Mouse (Mus musculus): ENCODE data around the gene Pigw. TPM values are rescaled to one million over a fixed set of nuclear protein-coding genes. Genes with fewer than 3 reads are reported as not detected.

Gene Pigw
- 3.1 and 3.9 TPM in 2 replicates for polyA plus RNA-seq (2014; fragmentation: Nextera tagmentation; extraction: Ambion mirVana)

DNA sequence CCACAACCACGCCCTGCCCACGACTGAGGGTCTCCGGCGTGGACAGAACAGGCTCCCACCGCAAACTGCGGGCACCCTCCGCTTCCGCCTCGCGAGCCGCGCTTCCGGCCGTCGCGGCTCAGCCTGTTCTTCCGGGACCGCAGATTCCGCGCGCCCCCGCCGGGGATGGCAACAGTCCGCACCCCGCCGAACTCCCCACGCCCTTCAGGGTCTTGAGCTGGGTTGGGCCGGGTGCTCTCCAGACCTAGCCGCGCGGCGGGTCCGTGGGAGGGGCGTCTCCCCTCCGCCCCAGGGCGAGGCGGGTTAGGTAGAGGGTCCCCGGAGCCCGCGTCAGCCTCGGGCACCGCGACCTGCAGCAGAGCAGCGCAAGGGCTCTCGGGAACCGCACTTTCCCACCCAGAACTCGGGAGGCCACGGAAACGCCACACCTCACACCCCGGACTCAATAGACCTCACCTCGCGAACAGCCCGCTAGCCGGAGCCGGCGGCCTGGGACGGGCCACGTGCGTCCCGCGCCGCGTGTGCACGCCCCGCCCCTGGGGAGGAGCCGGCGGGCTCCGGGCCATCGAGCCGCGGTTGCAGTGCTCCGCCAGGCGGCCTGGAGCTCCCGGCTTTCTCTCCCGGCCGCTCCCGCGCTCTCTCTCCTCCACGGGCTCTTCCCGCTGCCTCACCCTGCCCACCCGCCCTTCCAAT, at the start of gene Pigw, which contains the start of gene Myo19:
Gene Pigw, minus strand, starts transcription at position 514 of the 693 bp plus-strand sequence.
Gene Myo19, plus strand, starts transcription at position 377 of the 693 bp plus-strand sequence.
- Histone ChIP-seq H3K4me1 (ENCODE audit: control insufficient read depth, insufficient read depth, low read length) (peaks cover 13% of the 10 kb centered on the region), H3K9ac (ENCODE audit: low read length) (peak within 1 kb of the TSS; percentile 73), H3K36me3 (ENCODE audit: control insufficient read depth, insufficient read depth, low read length) (peaks cover 2% of the 10 kb centered on the region; the same call in 1 of the 2 replicates), H3K4me2 (peak within 1 kb of the TSS; percentile 91), H3K4me3 (ENCODE audit: low read depth, low read length) (peak within 1 kb of the TSS; percentile 86), H3K9me3 (ENCODE audit: control insufficient read depth, low read length) (no peaks in the 10 kb centered on the region), H3K27me3 (ENCODE audit: control insufficient read depth, insufficient read depth, low read length) (no peaks in the 10 kb centered on the region), H3K27ac (ENCODE audit: low read depth, low read length) (peak within 1 kb of the TSS; percentile 60)
- DNase-seq (ENCODE audit: low spot score, missing footprints) (peak; percentile 98), ATAC-seq (ENCODE audit: low FRiP score) (peak; percentile 96)
- WGBS: under 1% methylated on average over 80 of the region's 81 CpGs

DNA sequence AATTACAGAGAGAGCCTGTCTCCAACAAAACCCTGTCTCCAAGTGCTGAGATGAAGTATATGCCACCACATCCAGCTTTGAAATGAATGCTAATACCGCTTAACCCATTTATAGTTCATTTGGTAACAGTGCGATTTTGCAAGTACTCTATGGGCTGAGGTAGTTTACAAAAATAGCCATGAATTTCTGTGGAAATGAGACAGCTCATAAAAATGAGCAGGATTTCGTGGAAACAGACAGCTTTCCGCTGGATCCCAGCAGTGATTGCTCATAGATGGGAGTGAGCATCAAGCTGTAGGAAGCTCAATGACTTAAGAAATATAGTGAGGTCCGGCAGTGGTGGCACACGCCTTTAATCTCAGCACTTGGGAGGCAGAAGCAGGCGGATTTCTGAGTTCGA, 40.9 kb upstream of the Pigw start:
- Histone ChIP-seq H3K4me3 (ENCODE audit: low read depth, low read length) (no peak overlapping the region), H3K9me3 (ENCODE audit: control insufficient read depth, low read length) (no peaks in the 10 kb centered on the region), H3K36me3 (ENCODE audit: control insufficient read depth, insufficient read depth, low read length) (no peaks in the 10 kb centered on the region), H3K9ac (ENCODE audit: low read length) (no peak overlapping the region), H3K4me2 (no peak overlapping the region), H3K27me3 (ENCODE audit: control insufficient read depth, insufficient read depth, low read length) (no peaks in the 10 kb centered on the region), H3K4me1 (ENCODE audit: control insufficient read depth, insufficient read depth, low read length) (peaks cover 2% of the 10 kb centered on the region; the same call in 1 of the 2 replicates), H3K27ac (ENCODE audit: low read depth, low read length) (no peak overlapping the region)
- no peak for DNase-seq (ENCODE audit: low spot score, missing footprints)
- WGBS: 88% methylated on average over 8 of the region's 8 CpGs
- no peak for ATAC-seq (ENCODE audit: low FRiP score)

DNA sequence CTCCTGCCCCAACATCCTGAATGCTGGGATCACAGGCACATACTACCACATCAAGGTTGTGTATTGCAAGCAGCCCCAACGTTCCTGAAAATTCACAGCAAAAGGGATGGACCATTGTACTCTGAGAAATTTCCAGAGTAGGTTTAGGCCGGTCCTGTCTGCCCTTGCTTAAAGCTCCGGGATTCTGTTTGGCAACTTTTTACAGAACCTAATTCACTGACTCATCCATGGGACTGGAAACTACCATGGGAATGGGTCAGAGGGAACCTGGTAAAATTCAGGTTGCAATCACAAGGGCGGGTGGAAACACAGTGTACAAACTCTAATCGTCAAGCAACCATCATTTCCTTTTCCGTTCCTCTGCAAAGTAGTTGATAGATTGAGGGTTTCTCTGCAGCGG, 39.9 kb upstream of the Pigw start:
- no peaks in the 10 kb centered on the region for H3K9me3 ChIP-seq (ENCODE audit: control insufficient read depth, low read length)

GRCm38 (mm10) chr11:84919276-84919675, 39.2 kb upstream of the Pigw start:
- no peak overlapping the region for H3K27ac ChIP-seq (ENCODE audit: low read depth, low read length)
- DNase-seq (ENCODE audit: low spot score, missing footprints) (no peak), ATAC-seq (ENCODE audit: low FRiP score) (no peak)
- no peak overlapping the region for H3K4me2 ChIP-seq
- no peak overlapping the region for H3K9ac ChIP-seq (ENCODE audit: low read length)
- no peaks in the 10 kb centered on the region for H3K9me3 ChIP-seq (ENCODE audit: control insufficient read depth, low read length)
- H3K4me3 ChIP-seq (ENCODE audit: low read depth, low read length): no peak overlapping the region
- H3K4me1 ChIP-seq (ENCODE audit: control insufficient read depth, insufficient read depth, low read length): peaks cover 4% of the 10 kb centered on the region; the same call in 1 of the 2 replicates
- H3K36me3 ChIP-seq (ENCODE audit: control insufficient read depth, insufficient read depth, low read length): no peaks in the 10 kb centered on the region
- 42% methylated on average over 3 of the region's 3 CpGs for WGBS
- H3K27me3 ChIP-seq (ENCODE audit: control insufficient read depth, insufficient read depth, low read length): no peaks in the 10 kb centered on the region

More for the DNA sequence above, 39.9 kb upstream of the Pigw start:
- no peaks in the 10 kb centered on the region for H3K36me3 ChIP-seq (ENCODE audit: control insufficient read depth, insufficient read depth, low read length)
- peaks cover 4% of the 10 kb centered on the region; the same call in 1 of the 2 replicates for H3K4me1 ChIP-seq (ENCODE audit: control insufficient read depth, insufficient read depth, low read length)
- no peak overlapping the region for H3K4me3 ChIP-seq (ENCODE audit: low read depth, low read length)
- H3K9ac ChIP-seq (ENCODE audit: low read length): no peak overlapping the region
- no peak for ATAC-seq (ENCODE audit: low FRiP score)
- H3K27me3 ChIP-seq (ENCODE audit: control insufficient read depth, insufficient read depth, low read length): no peaks in the 10 kb centered on the region
- DNase-seq (ENCODE audit: low spot score, missing footprints): no peak
- no peak overlapping the region for H3K4me2 ChIP-seq
- WGBS: 75% methylated on average over 7 of the region's 7 CpGs
- no peak overlapping the region for H3K27ac ChIP-seq (ENCODE audit: low read depth, low read length)

GRCm38 (mm10) chr11:84918425-84918824, 38.3 kb upstream of the Pigw start:
- no peaks in the 10 kb centered on the region for H3K9me3 ChIP-seq (ENCODE audit: control insufficient read depth, low read length)
- H3K36me3 ChIP-seq (ENCODE audit: control insufficient read depth, insufficient read depth, low read length): no peaks in the 10 kb centered on the region; the same call in 1 of the 2 replicates
- H3K27ac ChIP-seq (ENCODE audit: low read depth, low read length): no peak overlapping the region
- H3K27me3 ChIP-seq (ENCODE audit: control insufficient read depth, insufficient read depth, low read length): no peaks in the 10 kb centered on the region
- DNase-seq (ENCODE audit: low spot score, missing footprints) (peak; percentile 99), ATAC-seq (ENCODE audit: low FRiP score) (0 out of 2 replicates have a peak, but pooled peaks have one; percentile 70)
- H3K4me2 ChIP-seq: no peak overlapping the region; the same call in 1 of the 2 replicates
- no peak overlapping the region for H3K4me3 ChIP-seq (ENCODE audit: low read depth, low read length)
- WGBS: 4% methylated on average over 16 of the region's 16 CpGs
- peaks cover 4% of the 10 kb centered on the region; the same call in 1 of the 2 replicates for H3K4me1 ChIP-seq (ENCODE audit: control insufficient read depth, insufficient read depth, low read length)
- H3K9ac ChIP-seq (ENCODE audit: low read length): no peak overlapping the region

- Histone ChIP-seq H3K9ac (ENCODE audit: low read length) (peak overlapping the region; percentile 88), H3K9me3 (ENCODE audit: control insufficient read depth, low read length) (no peaks in the 10 kb centered on the region)
Measured at GRCm38 (mm10) chr11:84916703-84917300, 36.7 kb upstream of the Pigw start.

DNA sequence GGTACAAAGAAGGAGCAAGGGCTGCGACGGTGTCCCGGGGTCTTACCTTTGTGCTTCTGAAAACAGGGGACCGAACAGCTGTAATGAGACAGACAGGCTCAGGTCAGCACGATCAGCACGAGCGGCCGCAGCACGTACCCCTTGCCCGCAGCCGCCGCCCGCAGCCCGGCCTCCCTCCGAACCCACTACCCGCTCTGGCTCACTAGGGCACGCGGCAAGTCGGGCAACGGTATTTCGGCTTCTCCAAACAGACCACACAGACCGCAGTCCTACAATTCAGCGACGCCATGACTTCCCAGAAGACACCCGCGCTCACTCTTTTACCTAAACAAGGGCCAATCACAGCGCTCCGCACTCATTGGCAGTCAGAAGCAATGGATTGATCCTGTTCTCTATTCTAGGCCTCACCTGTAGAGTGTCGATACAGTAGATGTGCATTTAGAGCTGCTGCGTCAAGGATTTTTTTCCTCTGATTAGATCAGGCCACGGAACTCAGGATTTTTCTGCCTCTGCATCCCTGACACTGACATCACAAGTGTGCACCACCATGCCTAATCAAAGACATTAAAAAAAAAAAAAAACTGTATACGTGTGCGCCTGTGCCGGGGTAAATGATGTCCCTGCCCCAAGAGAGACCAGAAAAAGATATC, 36.1 kb upstream of the Pigw start, which contains the start of gene Znhit3:
Gene Znhit3, minus strand, starts transcription at position 314 of the 650 bp plus-strand sequence.
- peak within 1 kb of the TSS; percentile 68 for H3K4me2 ChIP-seq
- no peaks in the 10 kb centered on the region for H3K27me3 ChIP-seq (ENCODE audit: control insufficient read depth, insufficient read depth, low read length)
- H3K27ac ChIP-seq (ENCODE audit: low read depth, low read length): no peak within 1 kb of the TSS
- ATAC-seq (ENCODE audit: low FRiP score) (peak; percentile 90), DNase-seq (ENCODE audit: low spot score, missing footprints) (peak; percentile 93)
- H3K9me3 ChIP-seq (ENCODE audit: control insufficient read depth, low read length): no peaks in the 10 kb centered on the region
- peaks cover 4% of the 10 kb centered on the region; the same call in 1 of the 2 replicates for H3K4me1 ChIP-seq (ENCODE audit: control insufficient read depth, insufficient read depth, low read length)
- peak within 1 kb of the TSS; percentile 93 for H3K4me3 ChIP-seq (ENCODE audit: low read depth, low read length)
- H3K36me3 ChIP-seq (ENCODE audit: control insufficient read depth, insufficient read depth, low read length): peaks cover 9% of the 10 kb centered on the region
- 3% methylated on average over 34 of the region's 34 CpGs for WGBS
- peak within 1 kb of the TSS; percentile 88 for H3K9ac ChIP-seq (ENCODE audit: low read length)

More at GRCm38 (mm10) chr11:84916703-84917300, 36.7 kb upstream of the Pigw start:
- Histone ChIP-seq H3K27me3 (ENCODE audit: control insufficient read depth, insufficient read depth, low read length) (no peaks in the 10 kb centered on the region), H3K4me3 (ENCODE audit: low read depth, low read length) (peak overlapping the region; percentile 93), H3K4me1 (ENCODE audit: control insufficient read depth, insufficient read depth, low read length) (peaks cover 4% of the 10 kb centered on the region; the same call in 1 of the 2 replicates), H3K36me3 (ENCODE audit: control insufficient read depth, insufficient read depth, low read length) (peaks cover 5% of the 10 kb centered on the region; the same call in 1 of the 2 replicates), H3K4me2 (peak overlapping the region; percentile 48), H3K27ac (ENCODE audit: low read depth, low read length) (no peak overlapping the region)
- WGBS: 58% methylated on average over 7 of the region's 7 CpGs
- peak; percentile 84 for DNase-seq (ENCODE audit: low spot score, missing footprints)
- ATAC-seq (ENCODE audit: low FRiP score): no peak

- Histone ChIP-seq H3K4me3 (ENCODE audit: low read depth, low read length) (no peak overlapping the region), H3K4me2 (no peak overlapping the region), H3K9ac (ENCODE audit: low read length) (no peak overlapping the region), H3K4me1 (ENCODE audit: control insufficient read depth, insufficient read depth, low read length) (peaks cover 4% of the 10 kb centered on the region; the same call in 1 of the 2 replicates), H3K9me3 (ENCODE audit: control insufficient read depth, low read length) (no peaks in the 10 kb centered on the region), H3K36me3 (ENCODE audit: control insufficient read depth, insufficient read depth, low read length) (peaks cover 19% of the 10 kb centered on the region), H3K27me3 (ENCODE audit: control insufficient read depth, insufficient read depth, low read length) (no peaks in the 10 kb centered on the region), H3K27ac (ENCODE audit: low read depth, low read length) (no peak overlapping the region)
- no peak for DNase-seq (ENCODE audit: low spot score, missing footprints)
- ATAC-seq (ENCODE audit: low FRiP score): no peak
- WGBS: 86% methylated on average over 5 of the region's 5 CpGs
Measured at GRCm38 (mm10) chr11:84914673-84915072, 34.6 kb upstream of the Pigw start.
